Mouse (Mus musculus): ENCODE results near the gene Slc24a4. TPM values are rescaled to one million over a fixed set of nuclear protein-coding genes. Genes with fewer than 3 reads are reported as not detected.

The Slc24a4 gene
- polyA plus RNA-seq, 1 experiment from 2014 or later = 0.88 TPM

DNA sequence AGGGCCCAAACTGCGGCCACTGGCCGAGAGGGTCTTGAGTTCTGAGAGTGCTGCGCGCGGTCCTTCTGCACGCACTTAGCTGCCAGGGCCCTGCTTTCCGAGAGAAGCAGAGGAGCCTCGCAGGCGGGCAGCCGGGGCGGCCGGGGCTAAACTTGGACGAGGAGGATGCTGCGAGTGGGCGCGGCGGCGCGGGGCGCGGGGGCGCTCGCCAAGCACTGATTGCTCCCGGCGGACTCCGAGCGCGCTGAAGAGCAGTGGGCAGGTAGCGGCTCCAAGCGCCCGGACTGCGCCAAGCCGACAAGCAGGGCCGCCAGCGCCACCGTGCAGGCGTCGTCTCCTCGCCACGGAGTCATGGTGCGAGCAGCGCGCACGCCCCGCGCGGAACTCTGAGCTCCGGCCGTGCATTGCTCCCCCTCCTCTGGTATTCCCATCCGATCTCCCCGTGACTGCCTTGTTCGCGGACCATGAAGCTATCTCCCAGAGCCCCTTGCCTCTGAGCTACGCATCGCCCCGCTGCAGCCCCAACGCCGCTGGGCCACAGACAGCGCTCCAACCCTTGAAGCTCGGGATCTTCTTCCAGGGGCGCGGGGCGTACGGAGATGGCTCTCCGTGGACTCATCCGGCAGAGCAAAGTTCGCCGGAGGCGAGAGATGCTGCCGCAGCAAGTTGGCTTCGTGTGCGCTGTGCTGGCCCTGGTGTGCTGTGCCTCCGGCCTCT is 416 bp downstream of the Slc24a4 start:
- WGBS = under 1% methylated on average over 67 of the region's 73 CpGs
- H3K27ac ChIP-seq (replicated peaks) = no peak overlapping the region
- peaks cover 64% of the 10 kb centered on the region for H3K27me3 ChIP-seq
- no peaks in the 10 kb centered on the region for H3K36me3 ChIP-seq
- H3K4me1 ChIP-seq = peaks cover 24% of the 10 kb centered on the region
- H3K4me2 ChIP-seq (replicated peaks) = peak overlapping the region; percentile 98
- H3K9ac ChIP-seq (replicated peaks) = peak overlapping the region; percentile 46
- peak overlapping the region; percentile 55 for H3K4me3 ChIP-seq
- no peaks in the 10 kb centered on the region for H3K9me3 ChIP-seq
- ATAC-seq (ENCODE audit: low FRiP score, low read depth) = peak; percentile 79

DNA sequence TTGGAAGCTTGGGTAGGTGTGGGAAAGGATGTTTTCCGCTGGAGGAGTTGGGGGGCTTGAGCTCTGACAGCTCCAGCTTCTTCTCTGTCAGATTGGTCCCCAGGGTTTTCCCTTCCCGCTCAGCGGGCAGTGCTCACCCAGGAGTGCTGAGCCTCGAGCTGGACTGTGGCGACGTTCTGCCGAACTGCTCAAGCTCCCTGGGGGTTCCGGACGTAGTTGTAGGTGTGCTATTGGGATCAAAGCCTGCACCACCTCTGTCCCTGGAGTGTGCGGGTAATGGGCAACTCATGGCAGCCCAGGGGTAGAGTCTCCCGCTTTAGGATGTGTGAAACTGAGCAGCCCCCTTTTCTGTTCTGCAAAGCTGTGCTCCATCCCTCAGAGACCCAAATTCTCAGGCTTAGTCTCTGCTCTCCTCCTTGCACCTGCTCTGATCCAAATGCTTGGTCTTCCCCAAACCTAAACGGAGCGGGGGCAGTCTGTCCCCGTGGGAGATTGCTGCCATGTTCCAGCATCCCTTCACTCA is 1.0 kb downstream of the Slc24a4 start:
- Histone ChIP-seq H3K27me3 (peaks cover 64% of the 10 kb centered on the region), H3K36me3 (no peaks in the 10 kb centered on the region), H3K9me3 (no peaks in the 10 kb centered on the region), H3K4me2 (replicated peaks) (peak overlapping the region; percentile 98), H3K27ac (replicated peaks) (no peak overlapping the region), H3K4me3 (peak overlapping the region; percentile 55), H3K9ac (replicated peaks) (peak overlapping the region; percentile 46; the same call in 1 of the 2 replicates), H3K4me1 (peaks cover 24% of the 10 kb centered on the region)
- under 1% methylated on average over 14 of the region's 14 CpGs for WGBS
- ATAC-seq (ENCODE audit: low FRiP score, low read depth) = peak; percentile 19; the same call in 1 of the 2 replicates

DNA sequence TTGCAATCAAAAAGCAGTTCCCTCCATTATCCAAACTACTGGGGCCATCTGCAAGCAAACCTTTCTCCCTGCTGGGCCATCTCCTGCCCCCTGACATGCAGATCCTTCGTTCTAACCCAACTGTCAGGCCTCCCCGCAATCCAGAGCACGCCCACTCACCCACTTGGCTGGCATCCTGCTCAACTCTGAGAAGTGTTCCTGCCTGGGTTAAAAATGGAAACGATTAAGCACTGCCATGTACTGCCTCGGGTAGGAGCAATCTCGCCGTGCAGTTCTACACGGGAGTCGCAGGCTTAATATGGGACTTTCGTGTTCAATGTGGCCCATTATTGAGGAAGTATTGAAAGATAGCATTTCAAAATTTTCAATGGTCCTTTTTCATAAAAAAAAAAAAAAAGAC is 11.2 kb downstream of the Slc24a4 start:
- no peak overlapping the region for H3K27ac ChIP-seq (replicated peaks)
- H3K9me3 ChIP-seq = no peaks in the 10 kb centered on the region

DNA sequence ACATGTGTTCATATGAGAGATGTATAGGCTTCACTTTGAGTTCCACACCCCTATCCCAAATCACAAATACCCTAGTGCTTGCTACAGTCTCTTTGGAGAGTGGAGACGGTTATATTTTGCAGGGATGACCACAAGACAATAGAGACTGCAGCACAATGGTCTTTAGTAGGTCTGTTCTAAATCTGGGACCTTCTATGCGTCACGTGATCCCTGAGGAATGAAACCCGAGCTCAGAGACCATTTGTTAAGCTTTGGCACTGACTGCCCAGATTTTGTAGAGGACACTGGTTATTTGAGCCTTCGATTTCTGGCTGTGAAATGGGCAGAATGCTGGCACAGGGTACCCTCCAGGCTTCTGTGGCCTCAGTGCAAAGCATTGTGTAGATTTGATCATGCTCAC is 12.8 kb downstream of the Slc24a4 start:
- Histone ChIP-seq H3K4me3 (no peak overlapping the region), H3K9ac (replicated peaks) (no peak overlapping the region)
- 71% methylated on average over 5 of the region's 5 CpGs for WGBS

More for the DNA sequence above, 11.2 kb downstream of the Slc24a4 start:
- WGBS = 89% methylated on average over 10 of the region's 10 CpGs
- ATAC-seq (ENCODE audit: low FRiP score, low read depth) = no peak
- H3K4me1 ChIP-seq = no peaks in the 10 kb centered on the region
- no peaks in the 10 kb centered on the region for H3K27me3 ChIP-seq
- H3K4me3 ChIP-seq = no peak overlapping the region
- no peak overlapping the region for H3K9ac ChIP-seq (replicated peaks)
- H3K4me2 ChIP-seq (replicated peaks) = no peak overlapping the region
- H3K36me3 ChIP-seq = no peaks in the 10 kb centered on the region

DNA sequence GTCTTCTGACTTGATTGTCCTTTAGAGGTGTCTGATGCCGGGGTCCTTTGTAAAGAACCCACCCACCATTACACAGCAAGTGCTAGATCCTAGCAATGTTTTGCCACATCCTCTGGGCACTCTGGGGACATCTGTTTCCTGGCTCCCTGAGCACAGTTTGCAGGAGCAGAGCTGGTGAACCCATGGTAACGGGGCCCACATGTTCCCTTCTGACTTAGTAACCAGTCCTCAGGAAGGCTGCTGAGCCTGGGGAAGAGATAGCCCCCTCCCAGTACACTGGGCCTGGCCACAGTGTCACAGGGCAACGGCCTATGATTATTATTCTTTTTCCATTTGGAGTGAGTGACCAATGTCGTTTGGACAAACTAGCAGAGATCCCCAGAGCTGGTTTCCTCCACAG is 19.1 kb downstream of the Slc24a4 start:
- WGBS = 67% methylated on average over 4 of the region's 4 CpGs
- H3K27me3 ChIP-seq = no peaks in the 10 kb centered on the region
- no peaks in the 10 kb centered on the region for H3K36me3 ChIP-seq
- no peaks in the 10 kb centered on the region for H3K9me3 ChIP-seq
- ATAC-seq (ENCODE audit: low FRiP score, low read depth) = no peak
- no peaks in the 10 kb centered on the region for H3K4me1 ChIP-seq
- H3K9ac ChIP-seq (replicated peaks) = no peak overlapping the region
- no peak overlapping the region for H3K27ac ChIP-seq (replicated peaks)
- H3K4me3 ChIP-seq = no peak overlapping the region
- no peak overlapping the region for H3K4me2 ChIP-seq (replicated peaks)

More for the DNA sequence above, 12.8 kb downstream of the Slc24a4 start:
- Histone ChIP-seq H3K9me3 (no peaks in the 10 kb centered on the region), H3K36me3 (no peaks in the 10 kb centered on the region), H3K27me3 (no peaks in the 10 kb centered on the region), H3K4me1 (no peaks in the 10 kb centered on the region), H3K27ac (replicated peaks) (no peak overlapping the region), H3K4me2 (replicated peaks) (no peak overlapping the region)
- no peak for ATAC-seq (ENCODE audit: low FRiP score, low read depth)

DNA sequence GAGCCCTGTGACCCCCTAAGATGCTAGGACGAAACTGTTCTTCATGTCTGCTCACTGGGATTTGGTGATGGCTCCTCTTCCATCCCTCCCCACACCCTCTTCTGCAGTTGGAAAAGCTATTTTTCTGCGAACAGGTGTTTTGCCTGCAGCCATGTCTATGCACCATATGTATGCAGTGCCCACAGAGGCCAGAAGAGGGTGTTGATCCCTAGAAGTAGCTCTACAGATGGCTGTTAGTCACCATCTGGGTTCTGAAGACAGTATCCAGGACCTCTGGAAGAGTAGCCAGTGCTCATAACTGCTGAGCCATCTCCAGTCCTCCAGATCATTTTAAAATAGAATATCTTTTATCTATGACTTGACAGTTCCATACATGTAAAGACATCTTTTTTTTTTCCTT is 20.2 kb downstream of the Slc24a4 start:
- Histone ChIP-seq H3K4me1 (no peaks in the 10 kb centered on the region), H3K9me3 (no peaks in the 10 kb centered on the region), H3K36me3 (no peaks in the 10 kb centered on the region), H3K4me2 (replicated peaks) (no peak overlapping the region), H3K4me3 (no peak overlapping the region), H3K27ac (replicated peaks) (no peak overlapping the region), H3K9ac (replicated peaks) (no peak overlapping the region), H3K27me3 (no peaks in the 10 kb centered on the region)
- WGBS = 78% methylated on average over 2 of the region's 2 CpGs
- ATAC-seq (ENCODE audit: low FRiP score, low read depth) = no peak

DNA sequence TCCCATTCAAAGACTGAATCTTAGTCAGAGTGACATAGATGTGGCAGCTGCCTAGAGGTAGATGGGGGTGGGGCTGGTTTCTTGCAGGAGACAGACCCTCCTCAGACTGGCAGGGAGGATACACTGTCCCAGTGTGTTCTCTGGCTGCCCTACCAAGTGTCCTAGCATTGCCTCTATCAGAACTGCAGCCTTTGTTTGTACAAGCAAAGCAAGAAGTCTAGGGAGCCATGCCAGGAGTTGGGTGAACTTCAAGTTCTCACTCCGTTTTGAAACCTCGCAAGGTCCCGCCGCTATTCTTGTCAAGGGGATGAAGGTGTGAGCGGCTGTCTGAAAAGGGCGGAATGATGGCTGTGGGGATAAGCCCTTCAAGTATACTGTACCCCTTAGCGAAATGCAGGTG is 22.7 kb downstream of the Slc24a4 start:
- ATAC-seq (ENCODE audit: low FRiP score, low read depth) = no peak
- Histone ChIP-seq H3K4me3 (no peak overlapping the region), H3K4me2 (replicated peaks) (no peak overlapping the region), H3K9me3 (no peaks in the 10 kb centered on the region), H3K27ac (replicated peaks) (no peak overlapping the region), H3K9ac (replicated peaks) (no peak overlapping the region), H3K4me1 (no peaks in the 10 kb centered on the region), H3K27me3 (no peaks in the 10 kb centered on the region), H3K36me3 (no peaks in the 10 kb centered on the region)
- WGBS = 97% methylated on average over 7 of the region's 7 CpGs

DNA sequence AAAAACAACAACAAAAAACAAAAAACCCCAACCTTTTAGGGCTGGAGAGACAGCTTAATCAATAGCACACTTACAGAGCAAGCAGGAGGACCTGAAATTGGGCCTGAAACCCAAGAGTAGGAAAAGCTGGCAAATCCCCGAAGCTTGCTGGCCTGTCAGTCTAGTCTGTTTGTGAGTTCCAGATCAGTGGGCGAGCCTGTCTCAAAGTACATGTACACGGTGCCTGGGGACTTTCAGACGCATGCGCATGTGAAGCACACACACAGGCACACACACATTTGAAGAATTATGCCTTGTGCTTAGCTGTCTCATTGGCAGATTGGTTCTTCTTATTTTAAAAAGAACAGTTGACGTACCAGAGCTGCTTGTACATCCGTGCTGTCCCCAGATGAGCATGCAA is 25.3 kb downstream of the Slc24a4 start:
- Histone ChIP-seq H3K9ac (replicated peaks) (no peak overlapping the region), H3K4me3 (no peak overlapping the region), H3K9me3 (no peaks in the 10 kb centered on the region), H3K27ac (replicated peaks) (no peak overlapping the region), H3K27me3 (no peaks in the 10 kb centered on the region), H3K4me1 (no peaks in the 10 kb centered on the region), H3K4me2 (replicated peaks) (no peak overlapping the region), H3K36me3 (no peaks in the 10 kb centered on the region)
- WGBS = 88% methylated on average over 7 of the region's 7 CpGs
- ATAC-seq (ENCODE audit: low FRiP score, low read depth) = no peak

DNA sequence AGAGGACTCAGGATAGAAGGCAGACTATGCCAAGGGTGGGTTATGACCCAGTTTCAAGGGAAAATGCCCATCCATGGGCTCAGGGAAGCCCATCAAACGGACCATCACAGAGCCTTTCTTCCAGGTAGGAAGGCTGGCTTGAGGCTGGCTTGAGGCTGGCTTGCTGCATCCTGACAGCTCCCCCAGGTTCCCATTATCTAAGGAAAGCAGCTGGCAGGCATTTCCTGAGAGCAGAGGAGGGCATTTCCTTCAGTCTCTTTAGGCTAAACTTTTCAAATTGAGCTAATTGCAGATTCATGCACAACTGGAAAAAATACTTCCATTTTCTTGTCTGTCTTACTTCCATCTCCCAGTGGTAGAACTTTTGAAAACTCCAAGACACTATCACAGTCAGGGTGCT is 26.3 kb downstream of the Slc24a4 start:
- Histone ChIP-seq H3K27ac (replicated peaks) (no peak overlapping the region), H3K36me3 (no peaks in the 10 kb centered on the region), H3K4me1 (no peaks in the 10 kb centered on the region), H3K9ac (replicated peaks) (no peak overlapping the region), H3K4me2 (replicated peaks) (no peak overlapping the region), H3K27me3 (no peaks in the 10 kb centered on the region), H3K4me3 (no peak overlapping the region), H3K9me3 (no peaks in the 10 kb centered on the region)
- 81% methylated on average over 1 of the region's 1 CpGs for WGBS
- no peak for ATAC-seq (ENCODE audit: low FRiP score, low read depth)

DNA sequence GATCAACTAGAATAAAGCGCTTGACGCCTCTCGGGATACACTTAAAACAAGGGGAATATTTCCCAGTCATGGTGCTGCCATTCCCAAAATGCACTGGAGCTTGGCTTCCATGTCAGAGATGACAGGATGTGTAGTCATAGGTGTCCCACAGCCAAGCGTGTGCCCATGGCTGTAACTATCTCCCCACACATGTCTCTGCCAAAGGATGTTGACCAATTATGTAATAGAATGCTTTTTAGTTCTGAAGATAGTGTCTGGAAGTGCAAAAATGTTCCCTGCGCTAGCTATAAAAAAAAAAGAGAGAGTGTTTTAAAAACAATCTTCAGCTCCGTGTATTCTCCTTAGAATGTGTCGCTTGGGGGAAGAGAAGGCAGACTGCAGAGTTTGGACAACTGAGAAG is 36.1 kb downstream of the Slc24a4 start:
- Histone ChIP-seq H3K4me3 (no peak overlapping the region), H3K4me2 (replicated peaks) (no peak overlapping the region), H3K9me3 (no peaks in the 10 kb centered on the region), H3K36me3 (no peaks in the 10 kb centered on the region), H3K4me1 (peaks cover 7% of the 10 kb centered on the region; the same call in 1 of the 2 replicates), H3K27ac (replicated peaks) (no peak overlapping the region), H3K27me3 (no peaks in the 10 kb centered on the region), H3K9ac (replicated peaks) (no peak overlapping the region)
- 93% methylated on average over 7 of the region's 7 CpGs for WGBS
- ATAC-seq (ENCODE audit: low FRiP score, low read depth) = no peak

DNA sequence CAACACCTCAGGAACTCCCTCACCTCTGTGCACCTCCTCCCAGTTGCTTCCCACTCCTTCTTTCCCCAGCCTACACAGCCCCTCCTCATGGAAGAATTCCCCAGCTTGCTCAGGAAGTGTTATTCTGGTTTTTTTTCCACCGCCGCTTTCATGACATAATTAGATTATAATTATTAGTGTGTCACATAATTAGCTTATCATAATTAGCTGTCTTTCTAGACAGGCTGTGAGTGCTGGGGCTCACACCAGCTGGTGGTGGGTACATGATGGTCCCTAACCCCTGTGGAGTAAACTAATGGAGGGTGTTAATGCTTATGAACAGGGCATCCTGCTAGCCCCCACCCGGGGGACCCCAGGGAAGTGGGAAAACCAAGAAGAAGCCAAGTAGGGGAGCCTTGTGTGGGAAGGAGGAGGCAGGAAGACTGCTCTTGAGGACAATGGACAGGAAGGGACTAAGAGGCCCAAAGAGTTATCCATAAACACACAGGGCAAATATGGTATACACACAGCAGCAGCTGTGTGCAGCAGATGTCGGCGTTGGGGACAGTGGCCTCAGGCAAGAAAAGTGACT is 38.2 kb downstream of the Slc24a4 start:
- H3K4me3 ChIP-seq = no peak overlapping the region
- no peak overlapping the region for H3K4me2 ChIP-seq (replicated peaks)
- 63% methylated on average over 5 of the region's 5 CpGs for WGBS
- no peak overlapping the region for H3K27ac ChIP-seq (replicated peaks)
- no peak overlapping the region for H3K9ac ChIP-seq (replicated peaks)
- H3K4me1 ChIP-seq = peaks cover 7% of the 10 kb centered on the region; the same call in 1 of the 2 replicates
- 0 out of 2 replicates have a peak, but pooled peaks have one; percentile 34 for ATAC-seq (ENCODE audit: low FRiP score, low read depth)
- H3K36me3 ChIP-seq = no peaks in the 10 kb centered on the region
- no peaks in the 10 kb centered on the region for H3K27me3 ChIP-seq
- no peaks in the 10 kb centered on the region for H3K9me3 ChIP-seq

DNA sequence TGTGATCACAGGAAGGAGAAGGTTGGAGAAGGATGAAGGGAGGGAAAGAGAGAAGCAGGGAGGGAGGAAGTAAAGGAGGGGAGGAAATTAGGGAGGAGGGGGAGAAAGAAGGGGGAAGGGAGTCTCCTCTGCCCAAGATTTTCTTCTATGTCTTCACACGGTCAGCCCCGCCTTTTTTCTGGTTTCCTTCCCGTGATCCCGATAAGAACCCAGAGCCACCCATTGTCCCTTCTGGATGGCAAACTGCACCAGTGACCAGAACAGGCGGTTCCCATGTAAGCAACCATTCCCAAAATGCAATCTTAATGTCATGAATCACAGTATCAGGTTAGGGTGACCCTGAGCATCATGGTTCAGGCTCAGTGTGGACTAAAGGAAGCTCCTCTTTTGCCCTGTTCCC is 38.8 kb downstream of the Slc24a4 start:
- H3K4me2 ChIP-seq (replicated peaks) = no peak overlapping the region
- H3K27ac ChIP-seq (replicated peaks) = no peak overlapping the region
- H3K4me3 ChIP-seq = no peak overlapping the region
- peaks cover 7% of the 10 kb centered on the region; the same call in 1 of the 2 replicates for H3K4me1 ChIP-seq
- no peaks in the 10 kb centered on the region for H3K27me3 ChIP-seq
- H3K9me3 ChIP-seq = no peaks in the 10 kb centered on the region
- no peak overlapping the region for H3K9ac ChIP-seq (replicated peaks)
- no peak for ATAC-seq (ENCODE audit: low FRiP score, low read depth)
- H3K36me3 ChIP-seq = no peaks in the 10 kb centered on the region
- WGBS = 84% methylated on average over 5 of the region's 5 CpGs

All from midbrain, embryonic 12.5 days (tissue).